Comparison of ENCODE assay signal across 9 mouse cellular contexts in the genomic region with DNA sequence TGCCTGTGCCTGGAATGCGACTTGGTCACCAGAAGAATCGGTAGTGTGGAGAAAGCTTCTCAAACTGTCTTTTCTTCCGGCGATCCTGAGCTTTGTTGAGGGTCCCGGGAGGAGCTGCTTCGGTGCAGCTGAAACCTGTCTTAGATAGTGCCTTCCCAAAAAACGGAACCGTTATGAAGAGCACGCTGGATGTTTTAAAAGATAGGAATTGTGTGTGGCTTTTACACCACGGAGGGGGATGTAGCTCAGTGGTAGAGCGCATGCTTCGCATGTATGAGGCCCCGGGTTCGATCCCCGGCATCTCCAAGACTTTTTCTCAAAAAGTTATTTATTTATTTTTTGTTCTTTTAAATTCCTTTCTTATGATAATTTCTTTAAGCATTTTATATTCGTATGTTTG. TPM values are rescaled to one million over a fixed set of nuclear protein-coding genes. Genes with fewer than 3 reads are reported as not detected.
DNase-seq lines count a peak whose midpoint lies in the region; ATAC-seq and TF ChIP-seq lines count a peak whose summit lies in the region.
"Had no signal": no experiment of that assay in that cellular context is flagged by ENCODE, and none has a peak within 500 bp of the region (broad histone marks: within the 10 kb centered on the region; RNA-seq: fewer than 3 reads in every experiment).

No protein-coding gene starts in this region.

- no peak for TF ChIP-seq POLR2A in ES-Bruce4 (IDR thresholded peaks at IDR 0.05; ENCODE audit: insufficient read depth, low read length)

- peak overlapping the region; percentile 62 for H3K4me3 ChIP-seq in erythroblast, embryonic 14.5 days (replicated peaks)
- H3K4me3 ChIP-seq in ES-Bruce4 (ENCODE audit: low read depth, low read length) = peak overlapping the region; percentile 91
- H3K4me3 ChIP-seq in hindbrain, embryonic 16.5 days (ENCODE audit: low read length) = peak overlapping the region; percentile 63
- H3K4me3 ChIP-seq in liver, embryonic 13.5 days (replicated peaks) = peak overlapping the region; percentile 65

- H3K27ac ChIP-seq in ES-Bruce4 (ENCODE audit: insufficient read depth, low read length) = no peak overlapping the region
- H3K27ac ChIP-seq in hindbrain, embryonic 16.5 days (ENCODE audit: low read depth, low read length) = peak overlapping the region; percentile 25; the same call in 1 of the 2 replicates
- H3K27ac ChIP-seq in liver, embryonic 13.5 days = no peak overlapping the region

- 3% methylated on average over 16 of the region's 16 CpGs for WGBS in hindbrain, embryonic 16.5 days
- WGBS in liver, embryonic 13.5 days (ENCODE audit: insufficient replicate concordance) = under 1% methylated on average over 16 of the region's 16 CpGs

- no peak for ATAC-seq in erythroblast, adult 5-6 weeks (replicated peaks; ENCODE audit: low FRiP score, poor library complexity, severe bottlenecking)
- ATAC-seq in hindbrain, embryonic 16.5 days = peak; percentile 95
- peak; percentile 75 for ATAC-seq in liver, embryonic 13.5 days (ENCODE audit: low read depth)

- TF ChIP-seq CTCF in ES-Bruce4 (IDR thresholded peaks at IDR 0.05; ENCODE audit: low read depth, low read length) = no peak

- no peaks in the 10 kb centered on the region for H3K36me3 ChIP-seq in erythroblast, embryonic 14.5 days (ENCODE audit: control insufficient read depth)
- no peaks in the 10 kb centered on the region for H3K36me3 ChIP-seq in ES-Bruce4 (ENCODE audit: control insufficient read depth, insufficient read depth, low read length, poor library complexity, severe bottlenecking)
- no peaks in the 10 kb centered on the region for H3K36me3 ChIP-seq in hindbrain, embryonic 16.5 days (ENCODE audit: control insufficient read depth, insufficient read depth, low read length)
- no peaks in the 10 kb centered on the region for H3K36me3 ChIP-seq in liver, embryonic 13.5 days

- peaks cover 37% of the 10 kb centered on the region for H3K27me3 ChIP-seq in erythroblast, embryonic 14.5 days (ENCODE audit: control insufficient read depth)
- H3K27me3 ChIP-seq in ES-Bruce4 (ENCODE audit: control insufficient read depth, insufficient read depth, low read length, poor library complexity, severe bottlenecking) = no peaks in the 10 kb centered on the region
- H3K27me3 ChIP-seq in hindbrain, embryonic 16.5 days (replicated peaks; ENCODE audit: control insufficient read depth, insufficient read depth, low read length) = no peaks in the 10 kb centered on the region; the same call in 1 of the 2 replicates
- peaks cover 42% of the 10 kb centered on the region for H3K27me3 ChIP-seq in liver, embryonic 13.5 days

- peaks cover 19% of the 10 kb centered on the region for H3K4me1 ChIP-seq in erythroblast, embryonic 14.5 days (ENCODE audit: control insufficient read depth)
- H3K4me1 ChIP-seq in ES-Bruce4 (ENCODE audit: control insufficient read depth, insufficient read depth, low read length) = peaks cover 2% of the 10 kb centered on the region
- peaks cover 3% of the 10 kb centered on the region; the same call in 1 of the 2 replicates for H3K4me1 ChIP-seq in hindbrain, embryonic 16.5 days (ENCODE audit: control insufficient read depth, insufficient read depth, low read depth, low read length)
- H3K4me1 ChIP-seq in liver, embryonic 13.5 days (replicated peaks) = peaks cover 23% of the 10 kb centered on the region

- TF ChIP-seq EP300 in ES-Bruce4 (IDR thresholded peaks at IDR 0.05; ENCODE audit: insufficient read depth, low read depth, low read length) = no peak

- H3K9me3 ChIP-seq in erythroblast, embryonic 14.5 days (ENCODE audit: control insufficient read depth, low read length) = no peaks in the 10 kb centered on the region
- H3K9me3 ChIP-seq in ES-Bruce4 (replicated peaks; ENCODE audit: control insufficient read depth, insufficient read depth, low read length, poor library complexity, severe bottlenecking) = no peaks in the 10 kb centered on the region
- H3K9me3 ChIP-seq in hindbrain, embryonic 16.5 days (ENCODE audit: control insufficient read depth, low read length) = no peaks in the 10 kb centered on the region
- no peaks in the 10 kb centered on the region for H3K9me3 ChIP-seq in liver, embryonic 13.5 days (replicated peaks)

- peak overlapping the region; percentile 68 for H3K4me2 ChIP-seq in hindbrain, embryonic 16.5 days (ENCODE audit: low read length)
- peak overlapping the region; percentile 74 for H3K4me2 ChIP-seq in liver, embryonic 13.5 days

- H3K9ac ChIP-seq in ES-Bruce4 (ENCODE audit: low read depth, poor library complexity, severe bottlenecking) = peak overlapping the region; percentile 20
- peak overlapping the region; percentile 62 for H3K9ac ChIP-seq in hindbrain, embryonic 16.5 days (ENCODE audit: low read depth, low read length)
- H3K9ac ChIP-seq in liver, embryonic 13.5 days = peak overlapping the region; percentile 66

- DNase-seq in embryo, embryonic 9.5 days (ENCODE audit: extremely low spot score) = peak; percentile 87
- DNase-seq in liver, embryonic 13.5 days = peak; percentile 58
- DNase-seq in right cerebral cortex, postnatal 14 days = peak; percentile 34
- DNase-seq in gastrocnemius, postnatal 4 days (ENCODE audit: low spot score in 2 of 2) = no peak

RNA-seq across cellular contexts. Expression of gene Gpx5, which starts 38.5 kb away (rescaled TPM):
- polyA plus RNA-seq in erythroblast, embryonic 14.5 days (2012) = not detected in 2 replicates
- not detected in 2 replicates for total RNA-seq in erythroblast, adult 5-6 weeks (2015; ENCODE audit: low replicate concordance)
- total RNA-seq in erythroblast, adult 5-6 weeks (2017; ENCODE audit: low replicate concordance) = not detected in 2 replicates
- not detected in 2 replicates for polyA plus RNA-seq in ES-Bruce4 (2011; ENCODE audit: insufficient read depth, insufficient read length, low read depth, missing spikeins)
- polyA plus RNA-seq in hindbrain, embryonic 16.5 days (2015; fragmentation: Nextera tagmentation; extraction: Ambion mirVana) = not detected in 2 replicates
- not detected in 2 replicates for polyA plus RNA-seq in liver, embryonic 13.5 days (2015; fragmentation: Nextera tagmentation; extraction: Ambion mirVana)
- not detected for total RNA-seq in gastrocnemius, postnatal 4 days (2021)
- total RNA-seq: left cerebral cortex, postnatal 10 days had no signal

RNA-seq across cellular contexts. Expression of gene Gpx6, which starts 57.9 kb away (rescaled TPM):
- polyA plus RNA-seq in erythroblast, embryonic 14.5 days (2012) = not detected in 2 replicates
- total RNA-seq in erythroblast, adult 5-6 weeks (2015; ENCODE audit: low replicate concordance) = not detected in 2 replicates
- not detected in 2 replicates for total RNA-seq in erythroblast, adult 5-6 weeks (2017; ENCODE audit: low replicate concordance)
- 1.2 and 2.2 TPM in 2 replicates for polyA plus RNA-seq in ES-Bruce4 (2011; ENCODE audit: insufficient read depth, insufficient read length, low read depth, missing spikeins)
- 0.26 and 0.64 TPM in 2 replicates for polyA plus RNA-seq in hindbrain, embryonic 16.5 days (2015; fragmentation: Nextera tagmentation; extraction: Ambion mirVana)
- polyA plus RNA-seq in liver, embryonic 13.5 days (2015; fragmentation: Nextera tagmentation; extraction: Ambion mirVana) = not detected in 2 replicates
- not detected for total RNA-seq in gastrocnemius, postnatal 4 days (2021)
- total RNA-seq: left cerebral cortex, postnatal 10 days had no signal

Comparison
In these comparisons a context has a peak if more than half of its experiments do, and no peak if none do; other contexts are left out.
1. DNase-seq: peak in embryo, embryonic 9.5 days (single experiment), liver, embryonic 13.5 days (single experiment) and right cerebral cortex, postnatal 14 days (single experiment); none in gastrocnemius, postnatal 4 days (0 of 2).
2. Peak in every context shown above with its lines, with median percentiles within 50 percentile points of each other: H3K4me3 ChIP-seq and H3K9ac ChIP-seq.